Mouse (Mus musculus) megakaryocyte-erythroid progenitor cell, adult 5-6 weeks (primary cell): Measurements from ENCODE around the gene Pfdn2. TPM values are rescaled to one million over a fixed set of nuclear protein-coding genes. Genes with fewer than 3 reads are reported as not detected.
A peak's percentile ranks its signal among the peaks of the same experiment; 100 is the strongest.
"Not testable (repeated sequence)": the region's sequence is repeated elsewhere in the genome, so short reads cannot be mapped to it uniquely, and the experiment has no call there.

Experiments
- ATAC-seq: replicated peaks from 2 replicates; pipeline ENCODE4 v1.8.0; 2016; ENCODE audit warnings: mild to moderate bottlenecking, inconsistent platforms; ENCODE audit not compliant: severe bottlenecking, poor library complexity, low FRiP score, low TSS enrichment
- total RNA-seq, 2 experiments: library from RNA; stranded (forward) in 1 of 2; stranded (reverse) in 1 of 2; fragments of 200-1000, 215-1000 nt in 1 of 2; fragments of >200 nt in 1 of 2; fragmentation: Nextera tagmentation in 1 of 2; gene quantifications; 2 replicates each; pipeline ENCODE4 v1.2.3; 2014 to 2017

Pfdn2 gene
- 45.1 and 97.3 TPM in 2 replicates for total RNA-seq (2014; fragmentation: Nextera tagmentation)
- 66.2 and 101 TPM in 2 replicates for total RNA-seq (2017)

- peak; percentile 97 for ATAC-seq
Observed at GRCm38 (mm10) chr1:171345225-171346094, at the start of gene Pfdn2, which contains the start of gene Nit1. TSS of gene Pfdn2 (plus strand) at chr1:171345670. TSS of gene Nit1 (minus strand) at chr1:171345646.

GRCm38 (mm10) chr1:171298226-171298625 lies 47.2 kb upstream of the Pfdn2 start:
- ATAC-seq = no peak

GRCm38 (mm10) chr1:171306157-171306556 lies 39.3 kb upstream of the Pfdn2 start:
- ATAC-seq = not testable (repeated sequence)

- no peak for ATAC-seq
Observed at GRCm38 (mm10) chr1:171309321-171309720, 36.1 kb upstream of the Pfdn2 start.

- ATAC-seq = no peak
Observed at GRCm38 (mm10) chr1:171319748-171320147, 25.7 kb upstream of the Pfdn2 start.

GRCm38 (mm10) chr1:171320151-171320550 lies 25.3 kb upstream of the Pfdn2 start:
- ATAC-seq = no peak

GRCm38 (mm10) chr1:171321415-171321814 lies 24.1 kb upstream of the Pfdn2 start:
- ATAC-seq = peak; percentile 69

- peak; percentile 76 for ATAC-seq
Observed at GRCm38 (mm10) chr1:171322012-171322411, 23.5 kb upstream of the Pfdn2 start.

GRCm38 (mm10) chr1:171325571-171325970 lies 19.9 kb upstream of the Pfdn2 start:
- ATAC-seq = no peak

GRCm38 (mm10) chr1:171326588-171326987 lies 18.9 kb upstream of the Pfdn2 start:
- not testable (repeated sequence) for ATAC-seq

GRCm38 (mm10) chr1:171328244-171328643 lies 17.2 kb upstream of the Pfdn2 start:
- no peak for ATAC-seq

GRCm38 (mm10) chr1:171328839-171329432 lies 16.5 kb upstream of the Pfdn2 start, which contains the start of gene Dedd:
TSS of gene Dedd (plus strand) at chr1:171329145.
- ATAC-seq = peak; percentile 92

GRCm38 (mm10) chr1:171329433-171330215 lies 15.8 kb upstream of the Pfdn2 start:
- ATAC-seq = peak; percentile 11; the same call in 1 of the 2 replicates

- peak; percentile 34 for ATAC-seq
Observed at GRCm38 (mm10) chr1:171330216-171330560, 15.3 kb upstream of the Pfdn2 start.

- ATAC-seq = no peak
Observed at GRCm38 (mm10) chr1:171342262-171343207, 2.9 kb upstream of the Pfdn2 start.

- no peak for ATAC-seq
Observed at GRCm38 (mm10) chr1:171343922-171344677, 1.4 kb upstream of the Pfdn2 start.

- ATAC-seq = no peak
Observed at GRCm38 (mm10) chr1:171344715-171345114, 755 bp upstream of the Pfdn2 start.

- ATAC-seq = peak; percentile 14; the same call in 1 of the 2 replicates
Observed at GRCm38 (mm10) chr1:171346095-171346450, 603 bp downstream of the Pfdn2 start.
